Mouse (Mus musculus): ENCODE measurements around the gene Prex1. TPM values are rescaled to one million over a fixed set of nuclear protein-coding genes. Genes with fewer than 3 reads are reported as not detected.

The Prex1 gene
- polyA plus RNA-seq, 1 experiment from 2014 or later: 10.1 TPM

DNA sequence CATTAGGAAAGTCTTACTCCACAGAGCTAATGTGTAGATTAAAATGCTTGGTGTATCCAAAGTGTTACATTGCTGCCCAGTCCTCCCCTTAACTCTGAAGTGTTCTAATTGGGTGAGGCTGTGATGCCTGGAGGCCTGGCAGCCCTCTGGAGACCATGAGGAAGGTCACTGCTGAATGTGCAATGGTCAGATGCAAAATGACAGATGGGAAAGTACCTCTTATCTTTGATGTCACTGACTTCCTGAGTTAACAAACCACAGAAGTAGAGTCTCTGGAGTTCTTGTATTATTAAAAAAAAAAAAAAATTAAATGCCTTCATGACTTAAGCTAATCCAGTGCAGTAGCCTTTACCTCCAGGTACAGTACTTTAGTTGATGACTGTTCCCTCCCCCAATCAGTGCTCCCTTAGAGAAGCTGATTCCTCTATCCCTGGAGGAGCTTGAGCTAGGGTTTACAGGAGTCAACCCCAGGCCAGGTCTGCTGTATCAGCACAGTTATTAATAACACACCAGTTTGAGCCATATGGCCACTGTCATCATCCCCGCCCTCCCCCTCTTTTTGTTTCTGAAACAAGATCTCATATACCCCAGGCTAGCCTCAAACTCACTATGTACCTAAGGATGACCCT lies 5.8 kb upstream of the Prex1 start:
- no peak for ATAC-seq (replicated peaks; ENCODE audit: insufficient number of reproducible peaks, low FRiP score, low TSS enrichment)
- Histone ChIP-seq H3K27ac (ENCODE audit: low read depth, low read length) (no peak overlapping the region), H3K9me3 (replicated peaks; ENCODE audit: control insufficient read depth, low read length) (no peaks in the 10 kb centered on the region), H3K9ac (ENCODE audit: low read depth, low read length) (no peak overlapping the region), H3K27me3 (ENCODE audit: control insufficient read depth, insufficient read depth, low read length) (no peaks in the 10 kb centered on the region), H3K4me3 (ENCODE audit: low read depth, low read length) (no peak overlapping the region), H3K4me2 (no peak overlapping the region), H3K4me1 (ENCODE audit: control insufficient read depth, insufficient read depth, low read length) (peaks cover 3% of the 10 kb centered on the region; the same call in 1 of the 2 replicates), H3K36me3 (ENCODE audit: control insufficient read depth, insufficient read depth, low read length) (no peaks in the 10 kb centered on the region)
- 100% methylated on average over 1 of the region's 1 CpGs for WGBS (ENCODE audit: insufficient replicate concordance)

DNA sequence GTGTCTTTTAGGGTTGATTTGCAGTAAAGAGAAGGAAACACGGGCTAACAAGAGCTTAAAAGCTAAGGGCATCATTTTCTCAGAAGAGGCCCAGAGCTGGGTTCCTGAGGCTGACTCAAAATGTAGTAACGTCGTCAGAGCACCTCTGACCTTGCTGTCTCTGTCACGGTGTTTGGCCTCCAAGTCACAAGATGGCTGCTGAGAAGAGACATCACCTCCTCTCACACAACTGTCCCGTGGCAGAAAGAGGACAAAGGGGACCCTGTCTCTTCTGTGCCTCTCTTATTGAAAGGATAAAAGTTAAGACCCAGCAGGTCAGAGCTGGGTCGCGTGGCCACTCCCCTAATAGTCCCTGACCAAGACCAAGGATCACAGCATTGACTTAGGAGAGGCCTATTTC lies 2.4 kb upstream of the Prex1 start:
- H3K4me3 ChIP-seq (ENCODE audit: low read depth, low read length): no peak overlapping the region
- H3K36me3 ChIP-seq (ENCODE audit: control insufficient read depth, insufficient read depth, low read length): no peaks in the 10 kb centered on the region
- 79% methylated on average over 7 of the region's 7 CpGs for WGBS (ENCODE audit: insufficient replicate concordance)

DNA sequence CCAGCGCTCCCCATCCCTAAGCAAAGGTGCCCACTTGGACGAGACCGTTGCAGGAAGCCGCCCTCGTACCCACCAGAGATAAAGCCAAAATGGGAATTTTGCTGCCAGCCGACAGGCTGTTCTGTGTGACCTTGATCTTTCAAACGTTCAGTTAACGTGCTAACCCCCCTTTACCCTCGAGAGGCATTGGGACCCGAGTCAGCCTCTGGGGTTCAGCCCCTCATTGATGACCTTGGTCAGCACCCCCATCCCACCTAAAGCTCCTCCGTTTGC lies 731 bp upstream of the Prex1 start:
- H3K36me3 ChIP-seq (ENCODE audit: control insufficient read depth, insufficient read depth, low read length): no peaks in the 10 kb centered on the region
- 5% methylated on average over 11 of the region's 11 CpGs for WGBS (ENCODE audit: insufficient replicate concordance)
- H3K9me3 ChIP-seq (replicated peaks; ENCODE audit: control insufficient read depth, low read length): no peaks in the 10 kb centered on the region
- H3K4me3 ChIP-seq (ENCODE audit: low read depth, low read length): peak overlapping the region; percentile 50
- H3K27ac ChIP-seq (ENCODE audit: low read depth, low read length): peak overlapping the region; percentile 73
- peak overlapping the region; percentile 77 for H3K9ac ChIP-seq (ENCODE audit: low read depth, low read length)
- H3K4me1 ChIP-seq (ENCODE audit: control insufficient read depth, insufficient read depth, low read length): peaks cover 25% of the 10 kb centered on the region
- H3K27me3 ChIP-seq (ENCODE audit: control insufficient read depth, insufficient read depth, low read length): no peaks in the 10 kb centered on the region
- no peak for ATAC-seq (replicated peaks; ENCODE audit: insufficient number of reproducible peaks, low FRiP score, low TSS enrichment)
- H3K4me2 ChIP-seq: peak overlapping the region; percentile 79

More for the DNA sequence above, 2.4 kb upstream of the Prex1 start:
- H3K9me3 ChIP-seq (replicated peaks; ENCODE audit: control insufficient read depth, low read length): no peaks in the 10 kb centered on the region
- no peak overlapping the region for H3K27ac ChIP-seq (ENCODE audit: low read depth, low read length)
- H3K27me3 ChIP-seq (ENCODE audit: control insufficient read depth, insufficient read depth, low read length): no peaks in the 10 kb centered on the region
- H3K4me1 ChIP-seq (ENCODE audit: control insufficient read depth, insufficient read depth, low read length): peaks cover 25% of the 10 kb centered on the region
- ATAC-seq (replicated peaks; ENCODE audit: insufficient number of reproducible peaks, low FRiP score, low TSS enrichment): no peak
- H3K4me2 ChIP-seq: no peak overlapping the region
- H3K9ac ChIP-seq (ENCODE audit: low read depth, low read length): no peak overlapping the region

DNA sequence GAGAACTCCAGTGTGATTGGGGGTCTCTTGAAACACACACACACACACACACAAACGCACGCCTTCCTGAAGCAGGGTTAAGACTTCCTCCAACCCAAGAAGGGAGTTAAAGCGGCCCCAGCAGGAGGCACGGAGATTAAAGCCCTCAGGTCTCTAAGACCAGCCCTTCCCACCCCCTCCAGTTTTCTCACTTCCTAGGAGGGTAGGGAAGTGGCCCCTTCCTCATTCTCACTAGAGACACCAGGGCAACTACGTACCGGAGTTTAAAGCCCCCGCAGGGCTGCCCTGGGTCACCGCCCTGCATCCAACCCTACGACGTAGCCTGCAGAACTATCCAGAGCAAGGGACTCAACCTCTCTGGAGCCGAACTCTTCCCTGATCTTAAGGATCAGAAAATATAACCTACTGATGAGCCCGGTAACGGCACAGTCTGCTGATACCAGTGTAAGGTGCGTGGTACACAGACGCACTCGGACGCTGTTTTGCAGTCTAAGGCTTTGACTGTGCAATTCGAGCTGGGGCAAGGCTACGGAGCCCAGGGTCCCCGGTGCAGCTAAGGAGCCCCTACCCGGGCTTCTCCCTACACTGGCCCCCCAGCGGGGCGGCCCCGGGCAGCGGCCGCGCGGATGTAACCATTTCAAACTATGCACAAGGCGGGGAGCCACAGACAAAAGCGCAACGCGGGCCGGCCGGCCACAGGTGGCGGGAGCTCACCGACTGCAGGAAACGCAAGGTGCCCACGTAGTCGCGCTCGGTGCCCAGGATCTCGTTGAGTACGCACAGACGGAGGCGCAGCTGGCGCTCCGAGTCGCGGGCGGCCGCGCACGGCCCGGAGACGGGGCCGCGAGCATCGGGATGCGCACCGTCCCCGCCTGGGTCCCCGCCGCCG lies 587 bp downstream of the Prex1 start:
- Histone ChIP-seq H3K4me2 (peak overlapping the region; percentile 97), H3K9me3 (replicated peaks; ENCODE audit: control insufficient read depth, low read length) (no peaks in the 10 kb centered on the region), H3K36me3 (ENCODE audit: control insufficient read depth, insufficient read depth, low read length) (no peaks in the 10 kb centered on the region), H3K27ac (ENCODE audit: low read depth, low read length) (peak overlapping the region; percentile 54), H3K27me3 (ENCODE audit: control insufficient read depth, insufficient read depth, low read length) (no peaks in the 10 kb centered on the region), H3K9ac (ENCODE audit: low read depth, low read length) (peak overlapping the region; percentile 82), H3K4me3 (ENCODE audit: low read depth, low read length) (peak overlapping the region; percentile 73), H3K4me1 (ENCODE audit: control insufficient read depth, insufficient read depth, low read length) (peaks cover 26% of the 10 kb centered on the region)
- WGBS (ENCODE audit: insufficient replicate concordance): under 1% methylated on average over 62 of the region's 64 CpGs
- ATAC-seq (replicated peaks; ENCODE audit: insufficient number of reproducible peaks, low FRiP score, low TSS enrichment): peak; percentile 41; the same call in 1 of the 2 replicates

DNA sequence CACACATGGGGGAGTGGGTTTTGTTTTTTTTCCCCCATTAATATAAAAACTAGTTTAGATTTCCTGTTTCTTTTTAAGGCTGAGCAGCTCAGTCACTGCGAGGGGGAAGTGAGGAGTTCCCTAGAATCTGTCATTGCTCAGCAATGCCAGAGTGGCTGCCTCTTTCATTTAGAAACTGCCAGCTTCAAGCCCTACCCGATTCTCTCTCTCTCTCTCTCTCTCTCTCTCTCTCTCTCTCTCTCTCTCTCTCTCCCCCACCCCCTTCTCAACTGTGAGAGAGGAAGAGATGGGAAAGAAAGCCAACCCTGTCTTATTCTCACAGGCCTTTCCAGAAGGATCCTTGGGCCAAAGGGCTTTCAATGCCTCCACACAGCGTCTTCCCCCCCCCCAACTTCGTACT lies 1.3 kb downstream of the Prex1 start:
- H3K27ac ChIP-seq (ENCODE audit: low read depth, low read length): no peak overlapping the region
- peak overlapping the region; percentile 73 for H3K4me3 ChIP-seq (ENCODE audit: low read depth, low read length)
- ATAC-seq (replicated peaks; ENCODE audit: insufficient number of reproducible peaks, low FRiP score, low TSS enrichment): no peak
- no peaks in the 10 kb centered on the region for H3K36me3 ChIP-seq (ENCODE audit: control insufficient read depth, insufficient read depth, low read length)
- WGBS (ENCODE audit: insufficient replicate concordance): 3% methylated on average over 4 of the region's 4 CpGs
- H3K9ac ChIP-seq (ENCODE audit: low read depth, low read length): peak overlapping the region; percentile 82
- H3K4me1 ChIP-seq (ENCODE audit: control insufficient read depth, insufficient read depth, low read length): peaks cover 28% of the 10 kb centered on the region
- no peaks in the 10 kb centered on the region for H3K27me3 ChIP-seq (ENCODE audit: control insufficient read depth, insufficient read depth, low read length)
- H3K9me3 ChIP-seq (replicated peaks; ENCODE audit: control insufficient read depth, low read length): no peaks in the 10 kb centered on the region
- H3K4me2 ChIP-seq: peak overlapping the region; percentile 97

DNA sequence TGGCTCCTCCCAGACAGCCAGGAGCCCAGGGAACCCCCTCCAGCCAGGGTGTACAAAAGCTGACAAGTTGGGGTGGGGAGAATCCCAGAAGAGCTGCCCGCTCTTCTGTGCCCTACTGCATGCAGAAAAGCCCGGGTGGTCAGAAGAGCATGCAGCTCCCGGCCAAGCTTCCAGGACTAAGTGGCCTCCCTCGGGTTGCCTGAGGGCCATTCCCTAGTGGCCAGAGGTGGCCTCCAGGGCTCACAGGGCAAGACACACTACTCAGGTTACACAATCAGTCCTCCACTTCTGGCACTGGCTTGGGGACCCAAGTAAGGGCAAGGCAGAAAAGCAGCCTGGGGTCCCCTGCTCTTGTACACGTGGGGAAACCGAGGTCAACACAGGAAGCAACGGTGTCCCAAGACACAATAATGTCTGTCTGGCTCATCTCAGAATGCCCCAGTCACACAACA lies 1.9 kb downstream of the Prex1 start:
- Histone ChIP-seq H3K27ac (ENCODE audit: low read depth, low read length) (no peak overlapping the region), H3K9me3 (replicated peaks; ENCODE audit: control insufficient read depth, low read length) (no peaks in the 10 kb centered on the region), H3K4me3 (ENCODE audit: low read depth, low read length) (peak overlapping the region; percentile 73), H3K36me3 (ENCODE audit: control insufficient read depth, insufficient read depth, low read length) (no peaks in the 10 kb centered on the region), H3K27me3 (ENCODE audit: control insufficient read depth, insufficient read depth, low read length) (no peaks in the 10 kb centered on the region), H3K9ac (ENCODE audit: low read depth, low read length) (peak overlapping the region; percentile 50; the same call in 1 of the 2 replicates), H3K4me1 (ENCODE audit: control insufficient read depth, insufficient read depth, low read length) (peaks cover 27% of the 10 kb centered on the region), H3K4me2 (peak overlapping the region; percentile 97)
- ATAC-seq (replicated peaks; ENCODE audit: insufficient number of reproducible peaks, low FRiP score, low TSS enrichment): no peak
- 20% methylated on average over 7 of the region's 7 CpGs for WGBS (ENCODE audit: insufficient replicate concordance)

DNA sequence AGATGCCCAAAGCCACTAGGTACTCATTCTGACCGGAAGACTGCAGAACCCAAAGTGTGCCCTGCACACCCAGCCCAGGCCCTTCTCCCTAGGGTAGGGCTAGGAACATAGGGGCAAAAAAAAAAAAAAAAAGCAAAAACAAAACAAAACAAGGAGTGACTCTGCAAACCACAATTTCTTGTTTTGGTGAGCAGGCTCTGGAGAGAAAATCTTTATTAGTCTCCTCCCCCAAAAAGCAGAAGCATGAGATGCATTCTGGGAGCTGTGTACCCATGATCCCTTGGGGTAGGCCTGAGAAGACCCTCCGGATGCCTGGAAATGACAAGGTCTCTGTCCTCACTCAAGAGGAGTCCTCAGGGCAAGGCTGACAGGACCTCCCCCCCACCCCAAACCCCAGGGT lies 3.7 kb downstream of the Prex1 start:
- H3K4me2 ChIP-seq: no peak overlapping the region
- no peaks in the 10 kb centered on the region for H3K27me3 ChIP-seq (ENCODE audit: control insufficient read depth, insufficient read depth, low read length)
- H3K36me3 ChIP-seq (ENCODE audit: control insufficient read depth, insufficient read depth, low read length): no peaks in the 10 kb centered on the region
- no peak overlapping the region for H3K4me3 ChIP-seq (ENCODE audit: low read depth, low read length)
- no peak for ATAC-seq (replicated peaks; ENCODE audit: insufficient number of reproducible peaks, low FRiP score, low TSS enrichment)
- H3K4me1 ChIP-seq (ENCODE audit: control insufficient read depth, insufficient read depth, low read length): peaks cover 32% of the 10 kb centered on the region
- no peaks in the 10 kb centered on the region; the same call in 1 of the 2 replicates for H3K9me3 ChIP-seq (replicated peaks; ENCODE audit: control insufficient read depth, low read length)
- no peak overlapping the region for H3K9ac ChIP-seq (ENCODE audit: low read depth, low read length)
- no peak overlapping the region for H3K27ac ChIP-seq (ENCODE audit: low read depth, low read length)
- 89% methylated on average over 2 of the region's 2 CpGs for WGBS (ENCODE audit: insufficient replicate concordance)

DNA sequence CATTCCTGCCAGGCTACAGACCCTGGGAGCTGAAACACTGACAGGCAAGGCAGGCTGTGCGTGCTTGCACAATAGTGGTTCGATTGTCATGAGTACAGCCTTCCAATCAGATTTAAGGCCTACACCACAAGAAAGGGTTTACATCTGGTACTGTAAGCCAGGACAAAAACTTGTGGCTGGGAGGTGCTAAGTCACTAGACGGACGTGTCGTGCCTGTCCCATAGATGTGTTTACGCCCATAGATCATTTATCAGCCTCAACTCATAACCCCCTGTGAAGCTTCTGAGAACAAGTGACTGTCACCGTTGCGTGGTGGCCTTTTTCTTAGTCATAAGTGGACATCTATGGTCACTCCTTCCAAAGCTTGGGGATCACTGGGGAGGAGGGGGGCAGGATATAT lies 5.3 kb downstream of the Prex1 start:
- no peaks in the 10 kb centered on the region; the same call in 1 of the 2 replicates for H3K9me3 ChIP-seq (replicated peaks; ENCODE audit: control insufficient read depth, low read length)
- no peak overlapping the region for H3K4me2 ChIP-seq
- H3K27ac ChIP-seq (ENCODE audit: low read depth, low read length): no peak overlapping the region
- ATAC-seq (replicated peaks; ENCODE audit: insufficient number of reproducible peaks, low FRiP score, low TSS enrichment): no peak
- 76% methylated on average over 8 of the region's 8 CpGs for WGBS (ENCODE audit: insufficient replicate concordance)
- no peak overlapping the region for H3K4me3 ChIP-seq (ENCODE audit: low read depth, low read length)
- H3K4me1 ChIP-seq (ENCODE audit: control insufficient read depth, insufficient read depth, low read length): peaks cover 34% of the 10 kb centered on the region
- no peak overlapping the region for H3K9ac ChIP-seq (ENCODE audit: low read depth, low read length)
- no peaks in the 10 kb centered on the region for H3K27me3 ChIP-seq (ENCODE audit: control insufficient read depth, insufficient read depth, low read length)
- H3K36me3 ChIP-seq (ENCODE audit: control insufficient read depth, insufficient read depth, low read length): no peaks in the 10 kb centered on the region

All from heart, embryonic 11.5 days (tissue).